Mouse (Mus musculus) ES-Bruce4 (cell line): ENCODE measurements around the gene Rassf7.

Experiments used
- CTCF ChIP-seq: IDR thresholded peaks from one replicate; pipeline ENCODE4 v1.8.1; 2011; ENCODE audit warnings: low read depth, low read length
- POLR2A ChIP-seq: IDR thresholded peaks from one replicate; pipeline ENCODE4 v1.8.1; 2011; ENCODE audit warnings: low read length; ENCODE audit not compliant: insufficient read depth

DNA sequence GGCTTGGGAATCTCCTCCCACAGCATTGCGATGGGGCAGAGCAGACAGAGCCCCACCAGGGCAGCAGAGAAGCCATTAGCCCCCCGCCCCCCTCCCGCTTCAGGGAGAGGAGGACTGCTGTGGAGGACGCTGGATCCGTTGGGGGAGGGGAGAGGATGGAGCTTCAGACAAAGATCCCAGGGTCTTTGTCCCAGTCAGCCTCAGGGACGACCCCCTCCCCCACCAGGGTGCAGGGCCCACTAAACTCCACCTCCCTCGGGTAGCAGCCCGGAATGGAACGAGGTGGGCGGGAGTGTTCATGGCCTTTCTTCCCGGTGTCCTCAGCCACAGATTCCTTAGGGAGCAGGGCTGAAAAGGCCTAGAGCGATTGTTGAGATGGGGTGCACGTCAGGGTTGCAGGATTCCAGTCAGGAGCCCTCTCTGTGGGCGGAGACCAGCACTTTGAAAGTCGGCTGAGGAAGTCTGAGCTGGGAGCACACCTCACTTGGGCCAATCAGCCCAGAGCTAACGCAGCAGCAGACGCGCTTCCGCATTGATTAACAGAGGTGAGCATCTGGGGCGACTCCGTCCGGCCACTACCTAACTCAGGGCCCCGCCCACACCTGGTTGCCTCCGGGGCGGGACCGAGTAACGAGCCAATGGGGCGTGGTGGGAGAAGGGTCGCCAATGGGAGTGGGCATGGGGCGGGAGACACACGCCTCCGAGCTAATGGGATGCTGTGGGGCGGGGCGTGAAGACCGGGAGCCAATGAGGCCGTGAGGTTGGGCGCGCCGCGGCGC lies at the start of gene Rassf7:
- TF ChIP-seq POLR2A, result peak; percentile 46
- TF ChIP-seq CTCF, result no peak
